Mouse (Mus musculus) embryonic facial prominence, embryonic 10.5 days (tissue): ENCODE measurements around the gene Eif3f. TPM values are rescaled to one million over a fixed set of nuclear protein-coding genes. Genes with fewer than 3 reads are reported as not detected.

Experiments
- DNase-seq: peaks from one replicate; pipeline ENCODE4 v3.0.0-alpha.2; 2017; ENCODE audit warnings: low spot score
- H3K27ac ChIP-seq: fragments of 300-500 bp; sonication (generic); replicated peaks from 2 replicates; pipeline ENCODE4 v1.5.1; 2016; ENCODE audit warnings: mild to moderate bottlenecking
- H3K27me3 ChIP-seq: fragments of 300-500 bp; sonication (generic); replicated peaks from 2 replicates; pipeline ENCODE4 v1.6.1; 2016; ENCODE audit warnings: low read depth, mild to moderate bottlenecking; ENCODE audit not compliant: poor library complexity, severe bottlenecking
- H3K36me3 ChIP-seq: fragments of 300-500 bp; sonication (generic); replicated peaks from 2 replicates; pipeline ENCODE4 v1.6.1; 2016; ENCODE audit warnings: mild to moderate bottlenecking, moderate library complexity
- H3K4me1 ChIP-seq: fragments of 300-500 bp; sonication (generic); 2 replicates; pipeline ENCODE4 v1.6.1; 2016
- H3K4me3 ChIP-seq: fragments of 300-500 bp; sonication (generic); 2 replicates; pipeline ENCODE4 v1.5.1; 2016; ENCODE audit warnings: mild to moderate bottlenecking, moderate library complexity
- H3K9me3 ChIP-seq: fragments of 300-500 bp; sonication (generic); 2 replicates; pipeline ENCODE4 v1.6.1; 2016; ENCODE audit warnings: mild to moderate bottlenecking
- WGBS: fragments of 180-500 bp; shearing (Covaris S2); methylation state at CpG from one replicate; pipeline ENCODE4 v1.1.7; 2016; 5-methylcytosine and 5-hydroxymethylcytosine counted together
- polyA plus RNA-seq: library from polyadenylated mRNA; unstranded; fragments of >200 nt; fragmentation: Nextera tagmentation; extraction: Ambion mirVana; gene quantifications from 2 replicates; pipeline ENCODE4 v1.2.1, GENCODE M21; 2016

The Eif3f gene
- polyA plus RNA-seq, 1 experiment from 2014 or later: 75.2 TPM

GRCm38 (mm10) chr7:108948611-108949010, 14.4 kb downstream of the Eif3f start:
- Histone ChIP-seq H3K27me3 (peaks cover 53% of the 10 kb centered on the region), H3K36me3 (peaks cover 25% of the 10 kb centered on the region), H3K9me3 (no peaks in the 10 kb centered on the region), H3K4me1 (peaks cover 23% of the 10 kb centered on the region), H3K27ac (no peak overlapping the region), H3K4me3 (no peak overlapping the region)
- no peak for DNase-seq

GRCm38 (mm10) chr7:108949301-108949700, 15.1 kb downstream of the Eif3f start:
- H3K27ac ChIP-seq: no peak overlapping the region
- peaks cover 23% of the 10 kb centered on the region for H3K4me1 ChIP-seq
- H3K36me3 ChIP-seq: peaks cover 18% of the 10 kb centered on the region
- DNase-seq: no peak
- WGBS: 31% methylated on average over 2 of the region's 2 CpGs
- H3K27me3 ChIP-seq: peaks cover 53% of the 10 kb centered on the region
- no peaks in the 10 kb centered on the region for H3K9me3 ChIP-seq
- H3K4me3 ChIP-seq: no peak overlapping the region

GRCm38 (mm10) chr7:108950312-108950761, 16.1 kb downstream of the Eif3f start, which contains the start of gene Tub:
Tub (plus strand) TSS chr7:108950338.
- H3K27ac ChIP-seq: peak within 1 kb of the TSS; percentile 49; the same call in 1 of the 2 replicates
- whole genome bisulfite sequencing: under 1% methylated on average over 44 of the region's 44 CpGs

GRCm38 (mm10) chr7:108950762-108951331, 16.6 kb downstream of the Eif3f start:
- peak; percentile 64 for DNase-seq
- peak overlapping the region; percentile 77 for H3K4me3 ChIP-seq
- H3K36me3 ChIP-seq: peaks cover 5% of the 10 kb centered on the region
- H3K9me3 ChIP-seq: no peaks in the 10 kb centered on the region
- peak overlapping the region; percentile 49; the same call in 1 of the 2 replicates for H3K27ac ChIP-seq
- peaks cover 53% of the 10 kb centered on the region for H3K27me3 ChIP-seq
- 1% methylated on average over 52 of the region's 52 CpGs for WGBS
- peaks cover 23% of the 10 kb centered on the region for H3K4me1 ChIP-seq

More at GRCm38 (mm10) chr7:108950312-108950761, 16.1 kb downstream of the Eif3f start, which contains the start of gene Tub:
- no peaks in the 10 kb centered on the region for H3K9me3 ChIP-seq
- DNase-seq: peak; percentile 81
- H3K4me3 ChIP-seq: peak within 1 kb of the TSS; percentile 77
- peaks cover 53% of the 10 kb centered on the region for H3K27me3 ChIP-seq
- peaks cover 10% of the 10 kb centered on the region for H3K36me3 ChIP-seq
- H3K4me1 ChIP-seq: peaks cover 23% of the 10 kb centered on the region

GRCm38 (mm10) chr7:108952801-108953200, 18.6 kb downstream of the Eif3f start:
- H3K27ac ChIP-seq: no peak overlapping the region
- DNase-seq: no peak
- H3K9me3 ChIP-seq: no peaks in the 10 kb centered on the region
- no peaks in the 10 kb centered on the region for H3K36me3 ChIP-seq
- H3K4me3 ChIP-seq: no peak overlapping the region
- peaks cover 23% of the 10 kb centered on the region for H3K4me1 ChIP-seq
- peaks cover 53% of the 10 kb centered on the region for H3K27me3 ChIP-seq
- WGBS: 83% methylated on average over 6 of the region's 6 CpGs

GRCm38 (mm10) chr7:108954185-108954584, 20.0 kb downstream of the Eif3f start:
- Histone ChIP-seq H3K4me3 (no peak overlapping the region), H3K4me1 (peaks cover 23% of the 10 kb centered on the region), H3K27ac (no peak overlapping the region), H3K9me3 (no peaks in the 10 kb centered on the region), H3K27me3 (peaks cover 45% of the 10 kb centered on the region), H3K36me3 (no peaks in the 10 kb centered on the region)
- DNase-seq: peak; percentile 60
- 58% methylated on average over 4 of the region's 4 CpGs for WGBS

GRCm38 (mm10) chr7:108957734-108958133, 23.5 kb downstream of the Eif3f start:
- WGBS: 84% methylated on average over 2 of the region's 2 CpGs
- Histone ChIP-seq H3K4me3 (no peak overlapping the region), H3K36me3 (no peaks in the 10 kb centered on the region), H3K27me3 (peaks cover 9% of the 10 kb centered on the region), H3K9me3 (no peaks in the 10 kb centered on the region), H3K27ac (no peak overlapping the region), H3K4me1 (no peaks in the 10 kb centered on the region)
- no peak for DNase-seq

GRCm38 (mm10) chr7:108965968-108966367, 31.8 kb downstream of the Eif3f start:
- WGBS: 32% methylated on average over 2 of the region's 2 CpGs
- peaks cover 12% of the 10 kb centered on the region; the same call in 1 of the 2 replicates for H3K27me3 ChIP-seq
- no peak for DNase-seq

GRCm38 (mm10) chr7:108966742-108967362, 32.6 kb downstream of the Eif3f start:
- DNase-seq: peak; percentile 56
- Histone ChIP-seq H3K4me1 (peaks cover 11% of the 10 kb centered on the region; the same call in 1 of the 2 replicates), H3K9me3 (no peaks in the 10 kb centered on the region), H3K36me3 (no peaks in the 10 kb centered on the region), H3K27me3 (peaks cover 12% of the 10 kb centered on the region; the same call in 1 of the 2 replicates), H3K4me3 (no peak overlapping the region), H3K27ac (no peak overlapping the region)
- 37% methylated on average over 7 of the region's 7 CpGs for WGBS

More at GRCm38 (mm10) chr7:108965968-108966367, 31.8 kb downstream of the Eif3f start:
- no peaks in the 10 kb centered on the region for H3K36me3 ChIP-seq
- no peak overlapping the region for H3K27ac ChIP-seq
- peaks cover 10% of the 10 kb centered on the region; the same call in 1 of the 2 replicates for H3K4me1 ChIP-seq
- no peaks in the 10 kb centered on the region for H3K9me3 ChIP-seq
- H3K4me3 ChIP-seq: no peak overlapping the region

GRCm38 (mm10) chr7:108968201-108968600, 34.0 kb downstream of the Eif3f start:
- DNase-seq: no peak

GRCm38 (mm10) chr7:108972273-108972672, 38.1 kb downstream of the Eif3f start:
- 56% methylated on average over 6 of the region's 6 CpGs for WGBS
- Histone ChIP-seq H3K4me1 (peaks cover 11% of the 10 kb centered on the region; the same call in 1 of the 2 replicates), H3K27ac (no peak overlapping the region), H3K9me3 (no peaks in the 10 kb centered on the region), H3K27me3 (peaks cover 12% of the 10 kb centered on the region; the same call in 1 of the 2 replicates), H3K36me3 (no peaks in the 10 kb centered on the region), H3K4me3 (no peak overlapping the region)
- peak; percentile 24 for DNase-seq

More at GRCm38 (mm10) chr7:108968201-108968600, 34.0 kb downstream of the Eif3f start:
- Histone ChIP-seq H3K27me3 (peaks cover 12% of the 10 kb centered on the region; the same call in 1 of the 2 replicates), H3K4me1 (peaks cover 21% of the 10 kb centered on the region; the same call in 1 of the 2 replicates), H3K4me3 (no peak overlapping the region), H3K9me3 (no peaks in the 10 kb centered on the region), H3K36me3 (no peaks in the 10 kb centered on the region), H3K27ac (no peak overlapping the region)
- WGBS: 53% methylated on average over 6 of the region's 6 CpGs

- DNase-seq: no peak
- H3K4me1 ChIP-seq: no peaks in the 10 kb centered on the region
- WGBS: 86% methylated on average over 2 of the region's 3 CpGs
Observed at GRCm38 (mm10) chr7:108985934-108986708, 51.9 kb downstream of the Eif3f start.

More at GRCm38 (mm10) chr7:108985934-108986708, 51.9 kb downstream of the Eif3f start:
- H3K4me3 ChIP-seq: no peak overlapping the region
- no peaks in the 10 kb centered on the region for H3K36me3 ChIP-seq
- no peak overlapping the region for H3K27ac ChIP-seq
- no peaks in the 10 kb centered on the region for H3K9me3 ChIP-seq
- no peaks in the 10 kb centered on the region for H3K27me3 ChIP-seq
